Mouse (Mus musculus): ENCODE results near the gene Rpgrip1.

DNA sequence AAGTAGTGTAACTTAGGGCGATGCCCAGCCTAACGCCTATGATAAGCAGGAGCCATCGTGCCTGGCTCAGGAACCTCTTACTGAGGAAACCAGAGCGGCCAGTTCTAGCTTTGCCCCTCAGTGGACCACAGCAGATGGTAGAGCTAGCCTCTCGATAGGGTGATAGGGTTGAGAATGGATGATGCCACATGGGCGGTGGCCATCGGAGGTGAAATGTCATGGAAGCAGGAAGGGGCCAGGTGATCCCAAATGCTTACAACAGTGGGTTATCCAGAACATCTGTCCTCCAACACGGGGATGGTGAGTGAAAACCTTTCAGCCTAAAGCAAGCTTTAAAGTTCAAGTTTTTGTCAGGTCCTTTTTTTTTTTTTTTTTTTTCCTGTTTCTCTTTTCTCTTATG is 48.7 kb upstream of the Rpgrip1 start:
- TF ChIP-seq CTCF (IDR thresholded peaks at IDR 0.05; ENCODE audit: control insufficient read depth, insufficient read depth, insufficient replicate concordance, low read depth, low read length) = no peak
- TF ChIP-seq POLR2A (IDR thresholded peaks at IDR 0.05; ENCODE audit: control insufficient read depth, low read depth, low read length) = no peak

Measured in testis, adult 2 months (tissue).